Mouse (Mus musculus) cerebellum, adult 2 months (tissue): ENCODE data around the gene Col4a2. TPM values are rescaled to one million over a fixed set of nuclear protein-coding genes. Genes with fewer than 3 reads are reported as not detected.

Experiments
- DNase-seq, 2 experiments: peaks; one replicate each; pipeline ENCODE4 v3.0.0; 2021
- H3K27ac ChIP-seq: fragments of 200-500 bp; 2 replicates; pipeline ENCODE4 v1.5.1; 2012; ENCODE audit warnings: low read length, control low read depth, inconsistent platforms; ENCODE audit not compliant: insufficient read depth
- H3K27me3 ChIP-seq: fragments of 200-500 bp; 2 replicates; pipeline ENCODE4 v1.6.1; 2012; ENCODE audit warnings: inconsistent platforms, mild to moderate bottlenecking, low read length, moderate library complexity; ENCODE audit not compliant: control insufficient read depth, insufficient read depth
- H3K4me1 ChIP-seq: fragments of 200-500 bp; 2 replicates; pipeline ENCODE4 v1.6.1; 2011; ENCODE audit warnings: low read length; ENCODE audit not compliant: control insufficient read depth, insufficient read depth
- H3K4me3 ChIP-seq: fragments of 200-500 bp; replicated peaks from 2 replicates; pipeline ENCODE3; 2011; ENCODE audit warnings: mild to moderate bottlenecking, low read depth, low read length, control low read depth; ENCODE audit not compliant: insufficient read depth
- CTCF ChIP-seq: fragments of 200-500 bp; IDR thresholded peaks from 2 replicates; pipeline ENCODE4 v1.5.1; 2011; ENCODE audit warnings: low read depth, mild to moderate bottlenecking, control low read depth, low read length, moderate library complexity, borderline replicate concordance; ENCODE audit not compliant: insufficient read depth
- POLR2A ChIP-seq: fragments of 200-500 bp; IDR thresholded peaks from 2 replicates; pipeline ENCODE4 v1.6.1; 2011; ENCODE audit warnings: low read length, control low read depth, borderline replicate concordance; ENCODE audit not compliant: insufficient read depth
- WGBS: fragments of 180-500 bp; shearing (Covaris S2); methylation state at CpG from one replicate; pipeline ENCODE4 v1.1.7; 2018; 5-methylcytosine and 5-hydroxymethylcytosine counted together
- polyA plus RNA-seq: library from polyadenylated mRNA; depleted of rRNA; stranded (reverse); fragments of >200 nt; gene quantifications from 2 replicates; pipeline ENCODE4 v1.2.3, GENCODE M21; 2012

Col4a2 gene
- polyA plus RNA-seq, 1 experiment = 15.0 TPM

- H3K4me1 ChIP-seq = peaks cover 10% of the 10 kb centered on the region
- no peak for TF ChIP-seq CTCF
- no peak for TF ChIP-seq POLR2A
- no peak overlapping the region for H3K27ac ChIP-seq
- no peak overlapping the region for H3K4me3 ChIP-seq
- no peaks in the 10 kb centered on the region for H3K27me3 ChIP-seq
- 59% methylated on average over 5 of the region's 5 CpGs for WGBS
- no peak for DNase-seq
These were observed 99.8 kb downstream of the Col4a2 start for GRCm38 (mm10) chr8:11412450-11412849.

- Histone ChIP-seq H3K4me1 (peaks cover 18% of the 10 kb centered on the region), H3K27ac (no peak overlapping the region), H3K27me3 (no peaks in the 10 kb centered on the region), H3K4me3 (no peak overlapping the region)
- no peak for TF ChIP-seq POLR2A
- no peak for TF ChIP-seq CTCF
- DNase-seq = peak in 1 of 2 experiments; percentile 46
- 10% methylated on average over 8 of the region's 8 CpGs for WGBS
These were observed 101.7 kb downstream of the Col4a2 start for GRCm38 (mm10) chr8:11414304-11414703.

DNA sequence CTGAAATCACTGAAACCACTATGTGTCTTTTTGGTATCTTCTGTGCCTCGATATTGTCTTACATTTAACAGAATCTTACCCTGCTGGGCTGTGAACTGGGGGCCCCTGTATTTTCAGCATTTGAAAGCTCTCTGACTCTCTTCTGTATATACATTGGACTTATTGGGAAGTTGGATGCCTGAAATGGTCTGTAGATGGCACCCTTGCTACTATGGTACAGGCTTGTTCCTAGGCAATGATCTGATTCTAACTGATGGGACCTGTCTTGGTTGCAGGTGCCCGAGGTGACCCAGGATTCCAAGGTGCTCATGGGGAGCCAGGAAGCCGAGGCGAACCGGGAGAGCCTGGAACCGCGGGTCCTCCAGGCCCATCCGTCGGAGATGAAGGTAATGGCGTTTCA lies 102.5 kb downstream of the Col4a2 start:
- Histone ChIP-seq H3K4me3 (no peak overlapping the region), H3K27me3 (no peaks in the 10 kb centered on the region), H3K27ac (no peak overlapping the region), H3K4me1 (peaks cover 21% of the 10 kb centered on the region)
- no peak for DNase-seq
- WGBS = 81% methylated on average over 10 of the region's 10 CpGs
- peak; percentile 17; the same call in 1 of the 2 replicates for TF ChIP-seq CTCF
- no peak for TF ChIP-seq POLR2A

DNA sequence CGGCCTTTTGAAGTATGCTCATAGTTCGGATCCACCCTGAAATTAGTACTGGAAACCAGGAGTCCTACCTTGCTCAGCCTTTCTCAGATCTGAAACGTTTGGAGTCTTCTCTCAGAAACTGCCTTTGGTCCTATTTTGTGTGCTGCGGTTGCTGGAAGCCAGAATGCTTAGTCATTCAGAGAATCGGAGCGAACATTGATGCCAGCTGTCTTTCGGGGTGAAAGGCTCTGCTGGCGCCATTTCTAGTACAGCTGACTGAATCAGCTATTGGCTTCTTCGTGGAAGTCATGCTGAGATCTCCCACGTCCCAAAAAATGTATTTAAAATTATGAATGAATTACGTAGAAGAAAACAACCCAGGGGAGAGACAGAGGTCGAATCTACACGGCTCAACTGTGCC lies 105.2 kb downstream of the Col4a2 start:
- no peaks in the 10 kb centered on the region for H3K27me3 ChIP-seq
- H3K4me3 ChIP-seq = no peak overlapping the region
- H3K27ac ChIP-seq = no peak overlapping the region
- TF ChIP-seq POLR2A (no peak), CTCF (no peak)
- 58% methylated on average over 13 of the region's 13 CpGs for WGBS
- peaks cover 21% of the 10 kb centered on the region for H3K4me1 ChIP-seq
- peak in 1 of 2 experiments; percentile 26 for DNase-seq

DNA sequence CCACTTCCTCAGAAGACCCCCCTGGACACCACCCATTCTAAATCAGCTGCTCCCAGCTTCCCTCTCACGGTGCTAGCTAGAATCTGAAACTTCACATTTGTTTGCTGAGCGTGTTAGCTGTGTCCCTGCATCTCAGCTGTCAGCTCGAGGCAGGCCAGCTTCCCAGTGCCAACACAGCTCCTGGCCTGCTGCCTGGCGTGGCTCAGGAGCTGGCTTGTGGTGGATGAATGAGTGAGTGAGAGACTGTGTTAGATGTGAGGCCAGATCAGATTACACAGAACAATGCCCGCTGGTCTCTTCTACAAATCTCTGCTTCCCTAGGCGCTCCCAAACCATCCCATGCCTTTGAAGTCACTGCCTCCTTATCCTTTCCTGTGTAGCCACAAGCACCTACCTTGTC lies 106.6 kb downstream of the Col4a2 start:
- TF ChIP-seq CTCF (no peak), POLR2A (no peak)
- no peaks in the 10 kb centered on the region for H3K27me3 ChIP-seq
- DNase-seq = peak; percentile 74 to 85
- H3K27ac ChIP-seq = no peak overlapping the region
- WGBS = 1% methylated on average over 6 of the region's 6 CpGs
- peaks cover 17% of the 10 kb centered on the region for H3K4me1 ChIP-seq
- no peak overlapping the region for H3K4me3 ChIP-seq

- Histone ChIP-seq H3K4me1 (peaks cover 13% of the 10 kb centered on the region), H3K27me3 (no peaks in the 10 kb centered on the region), H3K4me3 (no peak overlapping the region), H3K27ac (no peak overlapping the region)
- peak; percentile 61 to 65 for DNase-seq
- WGBS = 6% methylated on average over 2 of the region's 2 CpGs
- no peak for TF ChIP-seq POLR2A
- peak; percentile 76 for TF ChIP-seq CTCF
These were observed 107.0 kb downstream of the Col4a2 start for GRCm38 (mm10) chr8:11419645-11420044.

DNA sequence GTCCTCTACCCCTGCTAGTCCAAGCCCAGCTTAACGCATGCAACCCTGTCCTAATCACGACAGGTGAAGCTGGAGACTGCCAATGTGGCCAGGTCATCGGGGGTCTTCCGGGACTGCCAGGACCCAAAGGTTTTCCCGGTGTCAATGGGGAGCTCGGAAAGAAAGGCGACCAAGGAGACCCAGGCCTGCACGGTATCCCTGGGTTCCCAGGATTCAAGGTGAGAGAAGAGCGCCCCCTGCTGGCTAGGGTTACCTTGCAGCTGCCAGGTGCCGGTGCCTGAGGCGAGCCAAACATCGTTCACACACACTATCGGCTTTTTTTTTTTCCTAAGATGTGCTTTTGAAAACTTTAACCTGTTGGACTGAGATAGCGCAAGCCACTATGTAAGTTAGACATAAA lies 108.5 kb downstream of the Col4a2 start:
- H3K4me1 ChIP-seq = peaks cover 11% of the 10 kb centered on the region
- WGBS = 50% methylated on average over 14 of the region's 14 CpGs
- no peaks in the 10 kb centered on the region for H3K27me3 ChIP-seq
- no peak overlapping the region for H3K4me3 ChIP-seq
- DNase-seq = peak; percentile 20 to 35
- no peak for TF ChIP-seq POLR2A
- TF ChIP-seq CTCF = peak; percentile 52; the same call in 1 of the 2 replicates
- H3K27ac ChIP-seq = no peak overlapping the region

DNA sequence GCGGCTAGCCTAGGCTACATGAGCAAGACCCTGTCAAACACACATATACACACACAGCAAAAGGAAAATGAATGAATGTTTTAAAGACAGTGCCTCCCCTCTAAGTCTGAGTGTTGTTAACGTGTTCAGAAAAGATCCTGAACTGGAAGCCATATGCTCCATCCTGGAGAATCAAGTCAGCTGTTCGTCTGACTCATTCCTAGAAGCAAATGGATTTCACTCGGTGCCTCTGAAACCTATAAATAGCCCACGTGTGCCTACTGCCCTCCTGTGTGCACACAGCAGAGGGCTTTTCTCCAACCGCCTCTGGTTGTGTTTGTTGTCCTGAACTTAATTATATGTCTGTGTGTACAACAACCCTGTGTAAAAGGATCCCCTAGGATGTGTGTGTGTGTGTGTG lies 109.4 kb downstream of the Col4a2 start:
- no peak for DNase-seq
- TF ChIP-seq POLR2A = no peak
- no peak for TF ChIP-seq CTCF
- H3K4me1 ChIP-seq = peaks cover 11% of the 10 kb centered on the region
- H3K4me3 ChIP-seq = no peak overlapping the region
- 39% methylated on average over 6 of the region's 6 CpGs for WGBS
- H3K27me3 ChIP-seq = no peaks in the 10 kb centered on the region
- H3K27ac ChIP-seq = no peak overlapping the region

- H3K4me3 ChIP-seq = no peak overlapping the region
- TF ChIP-seq CTCF (peak; percentile 26; the same call in 1 of the 2 replicates), POLR2A (no peak)
These were observed 110.5 kb downstream of the Col4a2 start for GRCm38 (mm10) chr8:11423091-11423490.

More at GRCm38 (mm10) chr8:11423091-11423490, 110.5 kb downstream of the Col4a2 start:
- Histone ChIP-seq H3K27me3 (no peaks in the 10 kb centered on the region), H3K27ac (no peak overlapping the region), H3K4me1 (peaks cover 11% of the 10 kb centered on the region)
- 41% methylated on average over 7 of the region's 7 CpGs for WGBS
- no peak for DNase-seq
